Mouse (Mus musculus) ES-Bruce4 (cell line): ENCODE measurements around the gene Exoc2.

Source experiments
- CTCF ChIP-seq: IDR thresholded peaks from one replicate; pipeline ENCODE4 v1.8.1; 2011; ENCODE audit warnings: low read depth, low read length
- POLR2A ChIP-seq: IDR thresholded peaks from one replicate; pipeline ENCODE4 v1.8.1; 2011; ENCODE audit warnings: low read length; ENCODE audit not compliant: insufficient read depth

DNA sequence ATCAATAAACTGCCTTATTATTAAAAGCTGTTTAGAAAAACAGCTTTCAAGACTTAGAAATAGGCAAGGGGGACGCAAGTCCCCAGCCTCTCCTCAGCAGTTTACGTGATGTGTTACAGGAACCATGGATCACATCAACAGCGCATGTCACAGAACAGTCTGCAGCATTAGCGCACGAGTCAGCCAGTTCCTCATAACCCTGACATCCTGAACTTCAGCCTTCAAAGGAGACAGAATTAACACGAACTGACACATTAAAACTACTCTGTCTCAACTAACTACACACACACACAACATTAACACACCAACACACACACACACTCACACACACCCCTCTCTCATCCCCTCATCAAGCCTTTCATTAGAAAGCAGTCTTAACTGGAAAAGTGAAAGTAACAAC is 139.5 kb downstream of the Exoc2 start:
- TF ChIP-seq CTCF = no peak
- TF ChIP-seq POLR2A = no peak
